Mouse (Mus musculus): ENCODE results near the gene Cnmd. TPM values are rescaled to one million over a fixed set of nuclear protein-coding genes. Genes with fewer than 3 reads are reported as not detected.

Cnmd gene
- polyA plus RNA-seq, 1 experiment from 2014 or later = 200 TPM

GRCm38 (mm10) chr14:79673083-79674013, 11.4 kb upstream of the Cnmd start:
- Histone ChIP-seq H3K9ac (no peak overlapping the region), H3K4me2 (replicated peaks) (no peak overlapping the region), H3K9me3 (peaks cover 4% of the 10 kb centered on the region; the same call in 1 of the 2 replicates), H3K27ac (no peak overlapping the region), H3K36me3 (no peaks in the 10 kb centered on the region), H3K27me3 (no peaks in the 10 kb centered on the region), H3K4me3 (no peak overlapping the region), H3K4me1 (peaks cover 21% of the 10 kb centered on the region)
- WGBS = 65% methylated on average over 17 of the region's 17 CpGs
- ATAC-seq (ENCODE audit: low FRiP score, low read depth) = no peak

DNA sequence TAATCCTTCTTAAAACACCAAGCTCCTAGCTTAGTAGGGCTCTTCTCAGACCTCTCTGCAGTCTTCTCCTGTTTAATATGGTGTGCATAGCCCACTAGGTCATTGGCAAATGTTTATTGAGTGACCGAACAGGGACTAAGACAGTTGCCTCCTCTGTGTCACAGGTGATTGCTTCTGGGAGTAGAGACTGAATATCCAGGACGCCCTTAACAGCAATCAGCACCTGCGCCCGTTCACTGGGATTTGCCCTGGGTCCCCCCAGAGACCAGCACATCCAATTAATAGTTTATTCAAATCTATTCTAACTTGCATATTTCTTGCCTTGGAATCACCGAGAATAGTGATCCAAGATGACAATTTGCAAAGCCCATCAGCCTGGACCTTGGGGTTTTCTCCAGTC, 10.6 kb upstream of the Cnmd start:
- no peak overlapping the region for H3K27ac ChIP-seq
- WGBS = 83% methylated on average over 5 of the region's 5 CpGs
- H3K9me3 ChIP-seq = peaks cover 4% of the 10 kb centered on the region; the same call in 1 of the 2 replicates
- H3K4me2 ChIP-seq (replicated peaks) = no peak overlapping the region
- ATAC-seq (ENCODE audit: low FRiP score, low read depth) = no peak
- no peak overlapping the region for H3K4me3 ChIP-seq
- no peak overlapping the region for H3K9ac ChIP-seq
- H3K36me3 ChIP-seq = no peaks in the 10 kb centered on the region
- H3K27me3 ChIP-seq = no peaks in the 10 kb centered on the region
- peaks cover 19% of the 10 kb centered on the region for H3K4me1 ChIP-seq

GRCm38 (mm10) chr14:79671008-79671407, 9.0 kb upstream of the Cnmd start:
- Histone ChIP-seq H3K27ac (no peak overlapping the region), H3K27me3 (no peaks in the 10 kb centered on the region), H3K9ac (no peak overlapping the region), H3K4me1 (peaks cover 7% of the 10 kb centered on the region; the same call in 1 of the 2 replicates), H3K9me3 (peaks cover 4% of the 10 kb centered on the region; the same call in 1 of the 2 replicates), H3K4me3 (no peak overlapping the region), H3K4me2 (replicated peaks) (no peak overlapping the region), H3K36me3 (no peaks in the 10 kb centered on the region)
- no peak for ATAC-seq (ENCODE audit: low FRiP score, low read depth)
- WGBS = 89% methylated on average over 3 of the region's 3 CpGs

DNA sequence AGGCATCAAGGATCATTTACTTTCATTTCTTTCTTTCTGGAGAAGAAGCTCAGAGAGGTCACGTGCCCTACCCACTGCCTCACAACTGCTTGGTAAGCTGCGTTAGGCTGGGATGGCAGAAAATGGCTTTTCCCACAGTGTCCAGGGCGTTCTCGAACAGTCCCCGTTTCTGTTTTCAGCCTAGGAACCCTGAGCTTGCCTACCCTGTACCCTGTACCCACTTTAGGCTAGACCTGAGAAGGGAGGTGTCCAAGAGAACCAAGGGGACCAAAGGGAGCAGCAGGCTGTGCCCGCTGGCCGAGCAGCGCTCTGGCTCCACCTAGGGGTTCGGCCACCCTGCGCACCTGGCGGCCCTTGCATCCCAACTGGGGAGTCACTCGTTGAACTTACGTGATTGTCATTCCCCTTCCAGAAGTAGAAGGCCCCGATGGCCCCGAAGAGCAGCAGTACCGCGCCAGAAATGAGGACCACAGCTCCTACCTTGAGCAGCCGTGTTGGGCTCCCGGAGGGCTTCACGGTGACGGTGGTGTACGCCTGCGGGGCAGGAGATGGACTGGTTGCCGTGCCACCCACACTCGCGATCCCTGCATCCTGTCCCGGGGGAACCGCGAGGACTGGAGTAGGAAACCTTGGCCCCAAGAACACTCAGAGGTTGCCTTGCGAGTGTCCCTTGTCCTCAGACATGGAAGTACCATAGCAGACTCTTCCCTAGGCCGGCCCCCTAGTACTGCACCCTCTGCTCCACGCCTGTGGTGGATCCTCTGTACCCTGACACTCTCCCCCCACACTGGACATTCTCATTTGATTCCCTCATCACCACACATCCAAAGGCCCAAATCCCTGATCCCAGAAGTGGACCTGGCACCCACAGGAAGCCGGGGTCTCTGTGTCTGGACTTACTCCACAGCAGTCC, 709 bp downstream of the Cnmd start:
- Histone ChIP-seq H3K4me2 (replicated peaks) (peak overlapping the region; percentile 64), H3K36me3 (no peaks in the 10 kb centered on the region), H3K9me3 (no peaks in the 10 kb centered on the region), H3K4me3 (peak overlapping the region; percentile 42), H3K4me1 (peaks cover 22% of the 10 kb centered on the region), H3K27me3 (peaks cover 10% of the 10 kb centered on the region; the same call in 1 of the 2 replicates), H3K9ac (peak overlapping the region; percentile 67), H3K27ac (peak overlapping the region; percentile 69; the same call in 1 of the 2 replicates)
- WGBS = 18% methylated on average over 33 of the region's 33 CpGs
- ATAC-seq (ENCODE audit: low FRiP score, low read depth) = peak; percentile 61

- Histone ChIP-seq H3K4me1 (peaks cover 22% of the 10 kb centered on the region), H3K9ac (peak overlapping the region; percentile 67), H3K9me3 (no peaks in the 10 kb centered on the region), H3K27me3 (peaks cover 10% of the 10 kb centered on the region; the same call in 1 of the 2 replicates), H3K36me3 (no peaks in the 10 kb centered on the region), H3K4me2 (replicated peaks) (peak overlapping the region; percentile 64), H3K27ac (peak overlapping the region; percentile 69), H3K4me3 (peak overlapping the region; percentile 42)
- ATAC-seq (ENCODE audit: low FRiP score, low read depth) = no peak
- 47% methylated on average over 5 of the region's 5 CpGs for WGBS
These were observed 1.5 kb downstream of the Cnmd start for GRCm38 (mm10) chr14:79660467-79660866.

- H3K4me2 ChIP-seq (replicated peaks) = peak overlapping the region; percentile 43
- 65% methylated on average over 6 of the region's 6 CpGs for WGBS
These were observed 3.0 kb downstream of the Cnmd start for GRCm38 (mm10) chr14:79658748-79659508.

DNA sequence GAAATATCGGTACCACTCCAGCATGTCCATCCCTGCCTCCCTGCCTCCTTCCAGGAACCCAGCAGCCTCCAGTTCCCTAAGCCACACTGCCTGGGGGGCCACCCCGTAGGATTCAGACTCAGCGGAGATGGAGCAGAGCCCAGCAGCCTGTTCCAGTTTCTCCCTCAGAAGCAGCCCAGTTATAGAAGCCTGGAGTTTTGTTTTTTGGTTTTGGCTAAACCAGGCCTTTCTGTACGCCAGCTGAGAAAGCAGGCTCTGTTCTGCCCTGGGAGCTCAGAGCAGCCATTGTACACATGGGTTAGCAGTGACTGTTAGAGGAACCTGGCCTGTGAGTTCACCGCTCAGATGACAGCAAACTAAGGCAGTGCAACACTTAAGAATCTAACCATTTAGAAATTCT, 3.7 kb downstream of the Cnmd start:
- Histone ChIP-seq H3K36me3 (peaks cover 7% of the 10 kb centered on the region; the same call in 1 of the 2 replicates), H3K4me3 (no peak overlapping the region), H3K27ac (peak overlapping the region; percentile 87), H3K9ac (no peak overlapping the region; the same call in 1 of the 2 replicates), H3K9me3 (no peaks in the 10 kb centered on the region), H3K4me1 (peaks cover 22% of the 10 kb centered on the region), H3K27me3 (peaks cover 10% of the 10 kb centered on the region; the same call in 1 of the 2 replicates), H3K4me2 (replicated peaks) (peak overlapping the region; percentile 43)
- 59% methylated on average over 5 of the region's 5 CpGs for WGBS
- ATAC-seq (ENCODE audit: low FRiP score, low read depth) = peak; percentile 74

More at GRCm38 (mm10) chr14:79658748-79659508, 3.0 kb downstream of the Cnmd start:
- no peak overlapping the region; the same call in 1 of the 2 replicates for H3K9ac ChIP-seq
- H3K27me3 ChIP-seq = peaks cover 10% of the 10 kb centered on the region; the same call in 1 of the 2 replicates
- ATAC-seq (ENCODE audit: low FRiP score, low read depth) = 0 out of 2 replicates have a peak, but pooled peaks have one; percentile 2
- no peaks in the 10 kb centered on the region for H3K9me3 ChIP-seq
- peak overlapping the region; percentile 87 for H3K27ac ChIP-seq
- H3K4me1 ChIP-seq = peaks cover 22% of the 10 kb centered on the region
- peaks cover 6% of the 10 kb centered on the region; the same call in 1 of the 2 replicates for H3K36me3 ChIP-seq
- H3K4me3 ChIP-seq = peak overlapping the region; percentile 14; the same call in 1 of the 2 replicates

DNA sequence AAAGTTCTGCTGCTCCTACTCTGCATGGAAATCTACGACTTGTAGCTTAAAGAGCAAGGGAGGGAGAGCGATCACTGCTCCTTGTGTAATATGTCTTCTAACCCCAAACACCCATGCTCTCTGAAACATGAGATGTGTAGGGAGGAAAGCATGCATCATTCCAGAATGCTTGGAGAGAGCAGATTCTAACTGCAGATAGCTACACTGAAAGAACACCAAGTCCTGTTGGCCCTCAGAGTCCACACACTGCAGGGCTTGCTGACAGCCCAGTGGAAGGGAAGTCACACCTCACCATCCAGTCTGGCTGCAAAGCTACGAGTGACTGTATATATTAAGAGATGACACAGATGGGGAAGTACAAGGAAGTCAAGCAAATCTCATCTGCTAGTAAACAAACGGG, 9.3 kb downstream of the Cnmd start:
- 62% methylated on average over 4 of the region's 4 CpGs for WGBS
- Histone ChIP-seq H3K27me3 (no peaks in the 10 kb centered on the region), H3K4me1 (peaks cover 18% of the 10 kb centered on the region), H3K9ac (no peak overlapping the region), H3K9me3 (no peaks in the 10 kb centered on the region), H3K27ac (no peak overlapping the region), H3K4me3 (no peak overlapping the region), H3K4me2 (replicated peaks) (no peak overlapping the region), H3K36me3 (peaks cover 7% of the 10 kb centered on the region; the same call in 1 of the 2 replicates)
- ATAC-seq (ENCODE audit: low FRiP score, low read depth) = no peak

DNA sequence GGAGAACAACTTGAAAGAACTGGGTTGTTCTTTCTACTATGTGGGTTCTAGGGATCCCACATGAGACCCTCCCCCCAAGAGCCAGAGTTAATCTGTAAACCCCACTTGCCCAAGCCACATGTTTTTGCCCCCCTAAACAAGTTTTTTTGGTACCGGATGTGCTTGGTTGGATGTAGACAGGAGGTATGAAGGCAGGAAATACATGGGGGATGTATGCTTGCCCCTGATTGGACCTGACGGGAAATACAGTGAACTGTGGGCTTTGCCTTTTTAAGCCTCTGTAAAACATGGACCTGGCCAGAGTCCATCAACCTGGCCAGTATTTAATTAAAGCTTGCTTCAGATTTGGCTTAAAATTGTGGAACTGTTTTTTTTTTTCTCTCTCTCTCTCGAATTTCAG, 12.3 kb downstream of the Cnmd start:
- Histone ChIP-seq H3K4me2 (replicated peaks) (no peak overlapping the region), H3K27me3 (peaks cover 11% of the 10 kb centered on the region; the same call in 1 of the 2 replicates), H3K4me3 (no peak overlapping the region), H3K27ac (no peak overlapping the region), H3K9me3 (no peaks in the 10 kb centered on the region), H3K4me1 (peaks cover 27% of the 10 kb centered on the region), H3K36me3 (peaks cover 7% of the 10 kb centered on the region; the same call in 1 of the 2 replicates), H3K9ac (no peak overlapping the region)
- WGBS = 42% methylated on average over 3 of the region's 3 CpGs
- ATAC-seq (ENCODE audit: low FRiP score, low read depth) = peak; percentile 54; the same call in 1 of the 2 replicates

DNA sequence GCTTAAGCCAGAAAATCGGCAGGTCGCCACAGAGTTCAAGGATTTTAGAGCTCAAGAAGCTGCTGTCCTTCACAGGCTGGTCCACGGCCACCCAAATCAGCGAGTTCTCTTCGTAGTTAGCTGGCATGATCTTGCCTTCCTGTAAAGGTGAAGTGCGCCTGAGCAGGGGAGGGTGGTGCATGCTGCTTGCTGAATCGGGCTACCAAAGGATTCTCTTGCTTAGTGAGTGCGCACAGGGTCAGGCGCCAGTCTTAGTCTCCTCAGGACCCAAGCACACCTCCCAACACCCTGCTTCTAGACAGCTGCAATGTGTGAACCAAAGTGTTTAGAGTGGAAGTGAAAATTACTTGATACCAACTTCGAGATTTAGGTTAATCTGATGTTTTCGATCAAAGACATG, 16.6 kb downstream of the Cnmd start:
- no peak for ATAC-seq (ENCODE audit: low FRiP score, low read depth)
- no peak overlapping the region for H3K9ac ChIP-seq
- 10% methylated on average over 11 of the region's 11 CpGs for WGBS
- H3K27me3 ChIP-seq = peaks cover 13% of the 10 kb centered on the region; the same call in 1 of the 2 replicates
- H3K27ac ChIP-seq = no peak overlapping the region
- H3K9me3 ChIP-seq = no peaks in the 10 kb centered on the region
- H3K4me3 ChIP-seq = no peak overlapping the region
- peak overlapping the region; percentile 46 for H3K4me2 ChIP-seq (replicated peaks)
- peaks cover 29% of the 10 kb centered on the region for H3K4me1 ChIP-seq
- no peaks in the 10 kb centered on the region for H3K36me3 ChIP-seq

GRCm38 (mm10) chr14:79642063-79642462, 19.9 kb downstream of the Cnmd start:
- Histone ChIP-seq H3K9ac (no peak overlapping the region), H3K4me3 (no peak overlapping the region), H3K4me1 (peaks cover 11% of the 10 kb centered on the region), H3K36me3 (no peaks in the 10 kb centered on the region), H3K9me3 (no peaks in the 10 kb centered on the region), H3K27ac (no peak overlapping the region), H3K27me3 (peaks cover 13% of the 10 kb centered on the region; the same call in 1 of the 2 replicates), H3K4me2 (replicated peaks) (no peak overlapping the region)
- no peak for ATAC-seq (ENCODE audit: low FRiP score, low read depth)
- 80% methylated on average over 9 of the region's 9 CpGs for WGBS

Measured in limb, embryonic 13.5 days (tissue).